ENCODE assay signal across 9 mouse cellular contexts in genomic region chr11:85841211-85841681, GRCm38 (mm10). TPM values are rescaled to one million over a fixed set of nuclear protein-coding genes. Genes with fewer than 3 reads are reported as not detected.
A peak's percentile ranks its signal among the peaks of the same experiment; 100 is the strongest.
DNase-seq lines count a peak whose midpoint lies in the region; ATAC-seq and TF ChIP-seq lines count a peak whose summit lies in the region.
"Had no signal": no experiment of that assay in that cellular context is flagged by ENCODE, and none has a peak within 500 bp of the region (broad histone marks: within the 10 kb centered on the region; RNA-seq: fewer than 3 reads in every experiment).

No protein-coding gene starts in this region.

- TF ChIP-seq CTCF in lung, adult 2 months (IDR thresholded peaks at IDR 0.05; ENCODE audit: insufficient read depth, low read length): no peak
- TF ChIP-seq CTCF in kidney, postnatal 0 days (IDR thresholded peaks at IDR 0.05; ENCODE audit: low read depth): peak; percentile 30

- H3K27me3 ChIP-seq in embryonic facial prominence, embryonic 14.5 days (replicated peaks; ENCODE audit: control insufficient read depth, insufficient read depth, low read length): peaks cover 46% of the 10 kb centered on the region; the same call in 1 of the 2 replicates
- no peaks in the 10 kb centered on the region for H3K27me3 ChIP-seq in kidney, postnatal 0 days (ENCODE audit: insufficient read depth, low read length)
- peaks cover 98% of the 10 kb centered on the region for H3K27me3 ChIP-seq in neural tube, embryonic 15.5 days (replicated peaks)

- H3K4me1 ChIP-seq in lung, adult 2 months (ENCODE audit: control insufficient read depth, insufficient read depth, low read length): peaks cover 4% of the 10 kb centered on the region; the same call in 1 of the 2 replicates
- peaks cover 11% of the 10 kb centered on the region for H3K4me1 ChIP-seq in embryonic facial prominence, embryonic 14.5 days (ENCODE audit: control insufficient read depth, insufficient read depth, low read length)
- peaks cover 19% of the 10 kb centered on the region; the same call in 1 of the 2 replicates for H3K4me1 ChIP-seq in kidney, postnatal 0 days (replicated peaks; ENCODE audit: insufficient read depth, low read length)
- H3K4me1 ChIP-seq in neural tube, embryonic 15.5 days: peaks cover 46% of the 10 kb centered on the region

- 35% methylated on average over 8 of the region's 8 CpGs for WGBS in lung, adult 2 months
- 18% methylated on average over 8 of the region's 8 CpGs for WGBS in embryonic facial prominence, embryonic 14.5 days
- 30% methylated on average over 8 of the region's 8 CpGs for WGBS in kidney, postnatal 0 days
- WGBS in neural tube, embryonic 15.5 days: 10% methylated on average over 8 of the region's 8 CpGs

- H3K4me3 ChIP-seq in lung, adult 2 months (replicated peaks; ENCODE audit: extremely low read depth, low read depth, low read length): peak overlapping the region; percentile 36
- peak overlapping the region; percentile 70 for H3K4me3 ChIP-seq in embryonic facial prominence, embryonic 14.5 days (ENCODE audit: low read depth, low read length)
- H3K4me3 ChIP-seq in kidney, postnatal 0 days (replicated peaks; ENCODE audit: low read depth, low read length): peak overlapping the region; percentile 65
- H3K4me3 ChIP-seq in neural tube, embryonic 15.5 days (replicated peaks): no peak overlapping the region

- ATAC-seq in embryonic facial prominence, embryonic 14.5 days (ENCODE audit: low read depth): no peak
- no peak for ATAC-seq in kidney, postnatal 0 days (replicated peaks; ENCODE audit: low FRiP score, low read depth)
- ATAC-seq in neural tube, embryonic 15.5 days (ENCODE audit: low FRiP score): no peak

- DNase-seq in lung, adult 2 months: peak; percentile 38
- no peak for DNase-seq in lung, adult 18-20 months
- DNase-seq in embryonic facial prominence, embryonic 14.5 days (ENCODE audit: low spot score): peak; percentile 48
- peak; percentile 76 for DNase-seq in kidney, postnatal 0 days (ENCODE audit: low spot score)
- no peak for DNase-seq in layer of hippocampus, adult 18-20 months (ENCODE audit: low spot score in 2 of 2)
- DNase-seq in layer of hippocampus, postnatal 10 days (ENCODE audit: low spot score in 2 of 2): no peak
- no peak for DNase-seq in frontal cortex, adult 2 months (ENCODE audit: extremely low spot score in 1 of 2, low spot score in 1 of 2)

- peak overlapping the region; percentile 97 for H3K9ac ChIP-seq in embryonic facial prominence, embryonic 14.5 days (ENCODE audit: low read depth, low read length)
- peak overlapping the region; percentile 85 for H3K9ac ChIP-seq in kidney, postnatal 0 days (ENCODE audit: low read depth, low read length)
- H3K9ac ChIP-seq in neural tube, embryonic 15.5 days (replicated peaks): no peak overlapping the region

- H3K27ac ChIP-seq in embryonic facial prominence, embryonic 14.5 days (replicated peaks; ENCODE audit: low read depth, low read length): peak overlapping the region; percentile 94
- peak overlapping the region; percentile 75; the same call in 1 of the 2 replicates for H3K27ac ChIP-seq in kidney, postnatal 0 days
- no peak overlapping the region for H3K27ac ChIP-seq in neural tube, embryonic 15.5 days (replicated peaks)

- peaks cover 36% of the 10 kb centered on the region for H3K36me3 ChIP-seq in embryonic facial prominence, embryonic 14.5 days (ENCODE audit: control insufficient read depth, insufficient read depth, low read length)
- peaks cover 25% of the 10 kb centered on the region; the same call in 1 of the 2 replicates for H3K36me3 ChIP-seq in kidney, postnatal 0 days (ENCODE audit: insufficient read depth, low read length)
- H3K36me3 ChIP-seq in neural tube, embryonic 15.5 days: no peaks in the 10 kb centered on the region

- H3K9me3 ChIP-seq in embryonic facial prominence, embryonic 14.5 days (ENCODE audit: control insufficient read depth, low read length): no peaks in the 10 kb centered on the region
- no peaks in the 10 kb centered on the region for H3K9me3 ChIP-seq in kidney, postnatal 0 days (replicated peaks; ENCODE audit: low read length)
- no peaks in the 10 kb centered on the region for H3K9me3 ChIP-seq in neural tube, embryonic 15.5 days (replicated peaks)

- peak; percentile 67; the same call in 1 of the 2 replicates for TF ChIP-seq POLR2A in lung, adult 2 months (IDR thresholded peaks at IDR 0.05; ENCODE audit: borderline replicate concordance, extremely low read depth, low read depth, low read length)

- peak overlapping the region; percentile 72 for H3K4me2 ChIP-seq in embryonic facial prominence, embryonic 14.5 days (ENCODE audit: low read depth, low read length)
- peak overlapping the region; percentile 72 for H3K4me2 ChIP-seq in kidney, postnatal 0 days (ENCODE audit: low read length)
- H3K4me2 ChIP-seq in neural tube, embryonic 15.5 days: peak overlapping the region; percentile 63; the same call in 1 of the 2 replicates

RNA-seq across cellular contexts. Expression of gene Gm11444, which starts 8.9 kb away (rescaled TPM):
- polyA plus RNA-seq in lung, adult 2 months (2012; rRNA removed): not detected in 2 replicates
- polyA plus RNA-seq in embryonic facial prominence, embryonic 14.5 days (2014; fragmentation: Nextera tagmentation; extraction: Ambion mirVana): not detected in 2 replicates
- not detected in 2 replicates for polyA plus RNA-seq in kidney, postnatal 0 days (2015; fragmentation: Nextera tagmentation; extraction: Ambion mirVana)
- polyA plus RNA-seq in neural tube, embryonic 15.5 days (2015; fragmentation: Nextera tagmentation; extraction: Ambion mirVana): not detected in 2 replicates
- total RNA-seq in layer of hippocampus, adult 18-20 months (2021): not detected
- not detected for total RNA-seq in layer of hippocampus, postnatal 10 days (2021)
- not detected in 2 replicates for polyA plus RNA-seq in frontal cortex, adult 2 months (2012; rRNA removed)
- polyA plus RNA-seq: liver, embryonic 16.5 days had no signal

RNA-seq across cellular contexts. Expression of gene Tbx2, which starts 8.9 kb away (rescaled TPM):
- polyA plus RNA-seq in lung, adult 2 months (2012; rRNA removed): 257 and 302 TPM in 2 replicates
- polyA plus RNA-seq in embryonic facial prominence, embryonic 14.5 days (2014; fragmentation: Nextera tagmentation; extraction: Ambion mirVana): 6.3 and 6.5 TPM in 2 replicates
- polyA plus RNA-seq in kidney, postnatal 0 days (2015; fragmentation: Nextera tagmentation; extraction: Ambion mirVana): 15.6 and 22.5 TPM in 2 replicates
- polyA plus RNA-seq in neural tube, embryonic 15.5 days (2015; fragmentation: Nextera tagmentation; extraction: Ambion mirVana): 1.4 and 1.5 TPM in 2 replicates
- total RNA-seq in layer of hippocampus, adult 18-20 months (2021): 1 to 10 TPM; 1.2 to 1.3 TPM
- total RNA-seq in layer of hippocampus, postnatal 10 days (2021): 1 to 10 TPM; 3.0 to 3.9 TPM
- polyA plus RNA-seq in frontal cortex, adult 2 months (2012; rRNA removed): 3.0 and 4.2 TPM in 2 replicates

RNA-seq across cellular contexts. Expression of gene Tbx4, which starts 45.0 kb away (rescaled TPM):
- 79.5 and 80.4 TPM in 2 replicates for polyA plus RNA-seq in lung, adult 2 months (2012; rRNA removed)
- 0.85 and 1.4 TPM in 2 replicates for polyA plus RNA-seq in embryonic facial prominence, embryonic 14.5 days (2014; fragmentation: Nextera tagmentation; extraction: Ambion mirVana)
- 0.07 and 0.09 TPM in 2 replicates for polyA plus RNA-seq in kidney, postnatal 0 days (2015; fragmentation: Nextera tagmentation; extraction: Ambion mirVana)
- 0.19 and 0.29 TPM in 2 replicates for polyA plus RNA-seq in neural tube, embryonic 15.5 days (2015; fragmentation: Nextera tagmentation; extraction: Ambion mirVana)
- under 1 TPM in 1 of 2 experiments, not detected in 1; 0.18 TPM for total RNA-seq in layer of hippocampus, adult 18-20 months (2021)
- total RNA-seq in layer of hippocampus, postnatal 10 days (2021): under 1 TPM; 0.54 to 0.69 TPM
- polyA plus RNA-seq in frontal cortex, adult 2 months (2012; rRNA removed): 0.30 and 0.48 TPM in 2 replicates
- polyA plus RNA-seq: liver, embryonic 16.5 days had no signal

Comparison
In these comparisons a context has a peak if more than half of its experiments do, and no peak if none do; other contexts are left out.
1. DNase-seq: peak in lung, adult 2 months (single experiment), embryonic facial prominence, embryonic 14.5 days (single experiment) and kidney, postnatal 0 days (single experiment); none in lung, adult 18-20 months (0 of 2), layer of hippocampus, adult 18-20 months (0 of 2), layer of hippocampus, postnatal 10 days (0 of 2) and frontal cortex, adult 2 months (0 of 2).
2. RNA of gene Tbx2, which starts 8.9 kb away (polyA plus RNA-seq): 257 to 302 TPM in lung, adult 2 months; 15.6 to 22.5 TPM in kidney, postnatal 0 days, 6.3 to 6.5 TPM in embryonic facial prominence, embryonic 14.5 days, 3.0 to 4.2 TPM in frontal cortex, adult 2 months and 1.4 to 1.5 TPM in neural tube, embryonic 15.5 days; every median in the first group is over 10 times any median in the second.
3. RNA of gene Tbx4, which starts 45.0 kb away (polyA plus RNA-seq): 79.5 to 80.4 TPM in lung, adult 2 months; 0.85 to 1.4 TPM in embryonic facial prominence, embryonic 14.5 days, 0.30 to 0.48 TPM in frontal cortex, adult 2 months, 0.19 to 0.29 TPM in neural tube, embryonic 15.5 days and 0.07 to 0.09 TPM in kidney, postnatal 0 days; every median in the first group is over 10 times any median in the second.
4. Peak in every context shown above with its lines, with median percentiles within 50 percentile points of each other: H3K4me2 ChIP-seq.